Mouse (Mus musculus) Patski (cell line): ENCODE data around the gene Prr14. TPM values are rescaled to one million over a fixed set of nuclear protein-coding genes. Genes with fewer than 3 reads are reported as not detected.
"Not testable (repeated sequence)": the region's sequence is repeated elsewhere in the genome, so short reads cannot be mapped to it uniquely, and the experiment has no call there.

ENCODE experiments used
- ATAC-seq: fragments of 100-300 bp; one replicate; pipeline ENCODE4 v1.8.0; 2021
- CTCF ChIA-PET: fragments of 350-600 bp; sonication (Branson Sonifier 250); formaldehyde crosslinking; loops from one replicate; lab custom pipeline; 2022; ENCODE audit warnings: inconsistent platforms; lab: Charles Lee
- POLR2A ChIA-PET: fragments of 350-600 bp; sonication (Branson Sonifier 250); formaldehyde crosslinking; loops from one replicate; lab custom pipeline; 2022; ENCODE audit warnings: antibody characterized with exemption, inconsistent platforms; lab: Charles Lee
- DNase-seq: peaks from one replicate; pipeline ENCODE4 v3.0.0-alpha.2; 2011; ENCODE audit warnings: low read depth, low spot score
- H3K27me3 ChIP-seq: fragments of 371-371 bp; one replicate; pipeline ENCODE4 v1.5.1; 2021
- CTCF ChIP-seq: fragments of 100-300 bp; IDR thresholded peaks from one replicate; pipeline ENCODE4 v1.5.1; 2021
- in situ Hi-C: fragments of 300-500 bp; cut with MboI; formaldehyde crosslinking; loops from 3 replicates; pipeline ENCODE4 v1.11.1; 2018; ENCODE audit warnings: low pct_unique_long_range_greater_than_20kb, mixed read lengths
- polyA plus RNA-seq: library from polyadenylated mRNA; unstranded; gene quantifications from one replicate; pipeline ENCODE4 v1.2.3, GENCODE M21; 2021

Gene Prr14
- polyA plus RNA-seq, 1 experiment from 2014 or later = 71.9 TPM

- no peak for TF ChIP-seq CTCF
- in situ Hi-C loops = no loop called here
- ChIA-PET CTCF (no interaction called here), POLR2A (interaction anchor here (0.9 to 2.7 kb wide), 7 partner anchors 7 to 133 kb away, joined by 3 to 12 read pairs (median 4); partner anchors contain the start of genes Srcap and Zfp768)
- DNase-seq (peak; percentile 94), ATAC-seq (peak; percentile 51)
- H3K27me3 ChIP-seq = no peaks in the 10 kb centered on the region
Measured at GRCm38 (mm10) chr7:127478635-127479317, 19.4 kb downstream of the Prr14 start, which contains the start of gene Fbrs. Fbrs (plus strand) TSS chr7:127479199.

- CTCF ChIA-PET = interaction anchor here (1.5 kb wide), 1 partner anchor 118 kb away, joined by 3 read pairs; no protein-coding TSS in a partner anchor
- POLR2A ChIA-PET = interaction anchor here (0.9 to 1.8 kb wide), 6 partner anchors 8 to 131 kb away, joined by 3 to 9 read pairs (median 5); no protein-coding TSS in a partner anchor
- no peak for TF ChIP-seq CTCF
- no peaks in the 10 kb centered on the region for H3K27me3 ChIP-seq
- ATAC-seq (no peak), DNase-seq (no peak)
- in situ Hi-C loops = no loop called here
Measured at GRCm38 (mm10) chr7:127479318-127480225, 20.2 kb downstream of the Prr14 start.

- TF ChIP-seq CTCF = no peak
- DNase-seq (no peak), ATAC-seq (no peak)
- POLR2A ChIA-PET = interaction anchor here (1.3 to 1.7 kb wide), 3 partner anchors 9 to 19 kb away, joined by 3 to 9 read pairs (median 6); no protein-coding TSS in a partner anchor
- no peaks in the 10 kb centered on the region for H3K27me3 ChIP-seq
- in situ Hi-C loops = no loop called here
- CTCF ChIA-PET = interaction anchor here (1.5 kb wide), 1 partner anchor 119 kb away, joined by 3 read pairs; no protein-coding TSS in a partner anchor
Measured at GRCm38 (mm10) chr7:127480321-127480720, 20.9 kb downstream of the Prr14 start.

- POLR2A ChIA-PET = no interaction called here
- in situ Hi-C loops = no loop called here
- CTCF ChIA-PET = no interaction called here
- DNase-seq (no peak), ATAC-seq (no peak)
- TF ChIP-seq CTCF = no peak
- H3K27me3 ChIP-seq = no peaks in the 10 kb centered on the region
Measured at GRCm38 (mm10) chr7:127485416-127485815, 26.0 kb downstream of the Prr14 start.

GRCm38 (mm10) chr7:127488364-127488763 is 29.0 kb downstream of the Prr14 start:
- DNase-seq, H3K27me3 ChIP-seq, in situ Hi-C loops, ATAC-seq: not testable (repeated sequence)
- POLR2A ChIA-PET = interaction anchor here (0.7 to 1.1 kb wide), 2 partner anchors 9 to 10 kb away, joined by 6 read pairs; partner anchors contain the start of gene Fbrs
- CTCF ChIA-PET = interaction anchor here (1.2 kb wide), 1 partner anchor 9 kb away, joined by 3 read pairs; no protein-coding TSS in a partner anchor

GRCm38 (mm10) chr7:127489982-127490381 is 30.6 kb downstream of the Prr14 start:
- TF ChIP-seq CTCF = no peak
- ChIA-PET POLR2A (interaction anchor here (0.7 to 0.9 kb wide), 2 partner anchors 13 to 49 kb away, joined by 3 read pairs; no protein-coding TSS in a partner anchor), CTCF (no interaction called here)
- no peaks in the 10 kb centered on the region for H3K27me3 ChIP-seq
- DNase-seq (no peak), ATAC-seq (no peak)
- in situ Hi-C loops = no loop called here

- in situ Hi-C loops = no loop called here
- no peak for ATAC-seq
- POLR2A ChIA-PET = no interaction called here
- no peaks in the 10 kb centered on the region for H3K27me3 ChIP-seq
- DNase-seq = no peak
- CTCF ChIA-PET = no interaction called here
- TF ChIP-seq CTCF = no peak
Measured at GRCm38 (mm10) chr7:127491846-127492245, 32.4 kb downstream of the Prr14 start.

GRCm38 (mm10) chr7:127494648-127495047 is 35.2 kb downstream of the Prr14 start:
- in situ Hi-C loops = no loop called here
- POLR2A ChIA-PET = interaction anchor here (2.1 kb wide), 1 partner anchor 12 kb away, joined by 5 read pairs; no protein-coding TSS in a partner anchor

GRCm38 (mm10) chr7:127497382-127497781 is 38.0 kb downstream of the Prr14 start:
- ChIA-PET POLR2A (interaction anchor here (1.0 kb wide), 1 partner anchor 34 kb away, joined by 3 read pairs; no protein-coding TSS in a partner anchor), CTCF (interaction anchor here (1.1 to 1.4 kb wide), 2 partner anchors 9 to 14 kb away, joined by 3 to 6 read pairs; no protein-coding TSS in a partner anchor)
- in situ Hi-C loops = no loop called here
- no peak for ATAC-seq
- no peak for TF ChIP-seq CTCF
- H3K27me3 ChIP-seq = no peaks in the 10 kb centered on the region
- no peak for DNase-seq

More at GRCm38 (mm10) chr7:127494648-127495047, 35.2 kb downstream of the Prr14 start:
- H3K27me3 ChIP-seq = no peaks in the 10 kb centered on the region
- CTCF ChIA-PET = interaction anchor here (0.8 kb wide), 1 partner anchor 133 kb away, joined by 3 read pairs; no protein-coding TSS in a partner anchor
- ATAC-seq (no peak), DNase-seq (no peak)
- TF ChIP-seq CTCF = no peak

GRCm38 (mm10) chr7:127498407-127498806 is 39.0 kb downstream of the Prr14 start:
- in situ Hi-C loops = no loop called here
- ChIA-PET POLR2A (interaction anchor here (1.0 kb wide), 1 partner anchor 33 kb away, joined by 3 read pairs; no protein-coding TSS in a partner anchor), CTCF (interaction anchor here (1.0 to 1.4 kb wide), 2 partner anchors 13 to 190 kb away, joined by 3 to 6 read pairs; no protein-coding TSS in a partner anchor)
- ATAC-seq (no peak), DNase-seq (no peak)
- H3K27me3 ChIP-seq = no peaks in the 10 kb centered on the region
- peak; percentile 80 for TF ChIP-seq CTCF
